Mouse (Mus musculus) brain, adult 2 months (tissue): ENCODE data around the gene Tbc1d25.
A peak's percentile ranks its signal among the peaks of the same experiment; 100 is the strongest.

Experiments
- DNase-seq: peaks from one replicate; pipeline ENCODE4 v3.0.0; 2011; ENCODE audit warnings: low read depth, low spot score

Tbc1d25 gene

DNA sequence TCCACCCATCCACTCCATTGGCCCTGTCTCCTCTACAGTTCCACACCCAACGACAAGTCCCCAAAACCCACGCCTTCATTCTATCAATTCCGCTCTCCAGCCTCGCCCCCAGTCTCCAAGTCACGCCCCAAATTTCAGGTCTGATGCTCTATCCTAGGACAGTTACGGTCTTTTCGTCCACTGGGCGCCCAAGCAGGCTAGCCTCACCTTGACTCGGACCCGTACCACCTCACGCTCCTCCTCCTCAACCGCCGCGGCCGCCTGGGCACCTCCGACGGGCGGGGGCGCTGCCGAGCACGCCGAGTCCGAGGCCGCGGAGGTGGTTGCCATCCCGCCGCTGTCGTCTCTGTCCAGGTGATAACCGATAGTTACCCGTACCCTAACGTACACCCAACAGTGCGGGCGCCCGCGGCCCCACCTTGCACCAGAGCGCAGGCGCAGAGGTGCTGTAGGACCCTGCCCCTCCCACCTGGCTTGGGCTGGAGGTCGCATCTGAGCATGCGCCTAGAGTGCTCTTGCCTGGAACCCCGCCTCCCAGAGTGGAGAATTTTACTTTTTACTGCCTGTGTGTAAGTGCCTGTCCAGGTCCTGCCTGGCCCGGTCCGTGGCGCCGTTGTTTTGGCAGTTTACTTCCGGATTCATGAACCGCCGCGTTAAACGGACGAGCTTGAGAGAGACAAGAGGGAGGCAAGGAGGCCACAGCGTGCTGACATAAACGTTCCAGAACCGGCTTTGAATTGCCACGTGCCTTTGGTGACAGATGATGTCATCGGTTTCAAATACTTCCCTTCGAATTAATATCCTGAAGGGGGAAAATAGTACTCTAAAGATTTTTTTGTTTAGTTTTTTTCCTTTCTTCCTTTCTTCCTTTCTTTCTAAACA, at the start of gene Tbc1d25:
TSS of gene Tbc1d25 (minus strand) at position 678 of the 882 bp plus-strand sequence.
- peak; percentile 95 for DNase-seq

DNA sequence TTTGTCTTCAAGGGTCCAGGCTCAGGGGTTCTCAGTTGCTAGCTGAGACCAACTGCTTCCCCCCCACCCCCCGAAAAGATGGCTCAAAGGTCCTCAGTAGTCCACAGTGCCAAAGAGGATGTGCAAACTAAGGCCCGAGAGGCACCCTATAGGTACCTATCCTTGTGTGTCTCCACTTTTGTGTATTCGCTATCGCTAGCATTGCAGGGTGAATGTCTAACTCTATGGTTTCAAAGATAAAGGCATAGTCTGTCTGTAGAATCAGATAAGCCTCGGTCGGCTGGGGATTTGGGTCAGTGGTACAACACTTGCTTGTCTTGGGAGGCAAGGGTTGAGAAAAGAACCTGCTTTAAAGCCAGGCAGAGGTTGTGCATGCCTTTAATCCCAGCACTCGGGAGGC, 47.5 kb upstream of the Tbc1d25 start:
- no peak for DNase-seq

DNA sequence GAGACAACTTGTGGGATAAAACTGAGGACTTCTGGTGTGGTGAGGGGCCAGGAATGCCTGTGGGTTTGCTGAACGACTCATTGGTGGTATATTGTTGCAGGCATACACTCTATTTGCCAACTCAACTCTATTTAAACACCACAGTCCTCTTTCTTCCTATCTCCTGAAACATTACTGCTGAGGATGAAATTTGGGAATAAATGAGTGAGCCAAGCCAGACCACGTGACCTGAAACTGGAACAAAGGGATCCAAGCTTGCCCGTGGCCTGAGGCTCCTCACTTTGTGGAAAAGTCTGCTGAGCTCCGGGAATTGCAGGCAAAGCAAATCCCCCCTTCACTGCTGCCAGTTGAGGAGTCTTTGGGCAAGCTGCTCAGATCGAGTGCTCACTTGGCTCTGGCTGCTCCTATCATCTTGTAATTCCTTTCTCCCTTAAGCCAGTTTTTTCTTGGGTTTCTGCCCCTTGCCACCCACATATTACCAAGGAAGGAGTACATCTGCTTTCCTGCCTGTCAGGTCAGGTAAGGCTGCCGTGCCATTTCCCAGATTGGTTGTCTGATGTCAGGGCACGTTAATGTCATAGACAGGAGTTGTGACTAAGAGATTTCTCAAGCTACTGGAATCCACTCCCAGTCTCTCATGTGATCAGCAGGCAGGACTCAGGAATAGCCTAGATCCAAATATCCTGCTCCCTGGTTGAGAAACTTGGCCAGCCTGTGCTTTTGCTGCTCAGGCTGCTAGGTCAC, 46.9 kb upstream of the Tbc1d25 start:
- DNase-seq = peak; percentile 75

DNA sequence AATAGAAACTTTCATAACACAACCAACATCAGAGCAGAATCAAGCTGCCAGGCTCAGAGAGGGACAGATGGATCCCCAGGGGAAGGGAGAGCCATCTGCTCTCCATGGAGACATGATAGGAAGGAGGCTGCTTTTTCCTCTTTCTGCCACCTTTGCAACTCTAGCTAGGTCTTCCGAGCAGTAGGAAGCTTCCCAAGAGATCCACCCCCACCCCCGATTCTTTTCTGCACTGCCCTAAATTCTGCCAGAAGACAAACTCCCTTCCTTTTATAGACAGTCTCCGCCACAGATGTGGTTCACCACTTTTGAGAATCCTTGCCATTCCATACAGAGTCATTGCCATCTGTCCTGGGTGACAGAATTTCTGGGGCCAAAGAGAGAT, 46.3 kb upstream of the Tbc1d25 start:
- DNase-seq = peak; percentile 92

DNA sequence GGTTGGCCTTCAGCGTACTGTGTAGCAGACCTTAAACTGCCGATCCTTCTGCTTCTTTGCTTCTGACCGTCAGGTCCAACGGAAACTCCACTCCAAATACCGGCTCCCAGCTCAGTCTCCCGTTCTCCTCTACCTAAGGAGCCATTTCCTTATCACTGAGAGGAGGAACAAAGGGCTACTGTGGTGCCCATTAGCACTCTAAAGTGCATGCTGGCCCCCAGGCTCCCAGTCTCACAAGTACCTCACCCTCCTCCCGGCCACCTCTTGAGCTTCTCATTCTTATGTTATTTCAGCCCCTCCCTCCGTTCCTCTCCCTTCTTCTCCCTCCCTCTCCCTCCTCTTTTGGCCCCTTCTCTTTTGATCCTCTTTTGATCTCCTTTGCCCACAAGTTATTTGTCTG, 43.7 kb upstream of the Tbc1d25 start:
- no peak for DNase-seq

DNA sequence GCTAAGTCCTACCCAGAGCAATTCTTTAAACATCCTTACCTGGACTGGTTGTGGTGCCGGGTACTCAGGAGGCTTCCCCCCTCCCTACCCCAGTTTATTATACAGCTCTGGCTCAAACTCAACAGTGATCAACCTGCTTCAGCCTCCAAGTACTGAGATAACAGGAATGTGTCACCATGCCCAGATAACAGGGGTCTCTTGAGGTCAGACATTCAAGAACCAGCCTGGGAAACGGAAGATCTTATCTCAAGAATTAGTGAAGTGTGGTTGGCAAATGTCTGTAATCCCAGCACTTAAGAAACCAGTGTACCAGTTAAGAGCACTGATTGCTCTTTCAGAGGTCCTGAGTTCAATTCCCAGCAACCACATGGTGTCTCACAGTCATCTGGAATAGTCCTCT, 42.1 kb upstream of the Tbc1d25 start:
- DNase-seq = no peak

DNA sequence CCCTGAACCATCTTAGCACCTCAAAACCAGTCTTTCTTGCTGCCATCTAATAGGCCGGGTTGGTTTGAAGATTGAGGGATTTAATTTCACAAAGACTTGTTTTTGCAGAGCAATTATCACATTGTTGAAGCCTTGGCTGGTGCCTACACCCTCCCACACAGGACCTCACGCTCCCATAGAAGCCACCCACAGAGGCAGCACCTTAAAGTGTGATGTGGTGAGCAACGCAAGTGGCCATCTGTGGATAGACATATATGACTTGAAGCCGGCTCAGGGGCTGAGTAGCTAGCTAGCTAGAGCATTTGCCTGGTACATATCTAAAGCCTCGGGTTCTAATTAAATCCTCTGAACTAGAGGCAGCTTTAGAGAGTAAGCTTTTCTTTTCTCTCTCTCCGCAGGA, 41.4 kb upstream of the Tbc1d25 start:
- peak; percentile 70 for DNase-seq

DNA sequence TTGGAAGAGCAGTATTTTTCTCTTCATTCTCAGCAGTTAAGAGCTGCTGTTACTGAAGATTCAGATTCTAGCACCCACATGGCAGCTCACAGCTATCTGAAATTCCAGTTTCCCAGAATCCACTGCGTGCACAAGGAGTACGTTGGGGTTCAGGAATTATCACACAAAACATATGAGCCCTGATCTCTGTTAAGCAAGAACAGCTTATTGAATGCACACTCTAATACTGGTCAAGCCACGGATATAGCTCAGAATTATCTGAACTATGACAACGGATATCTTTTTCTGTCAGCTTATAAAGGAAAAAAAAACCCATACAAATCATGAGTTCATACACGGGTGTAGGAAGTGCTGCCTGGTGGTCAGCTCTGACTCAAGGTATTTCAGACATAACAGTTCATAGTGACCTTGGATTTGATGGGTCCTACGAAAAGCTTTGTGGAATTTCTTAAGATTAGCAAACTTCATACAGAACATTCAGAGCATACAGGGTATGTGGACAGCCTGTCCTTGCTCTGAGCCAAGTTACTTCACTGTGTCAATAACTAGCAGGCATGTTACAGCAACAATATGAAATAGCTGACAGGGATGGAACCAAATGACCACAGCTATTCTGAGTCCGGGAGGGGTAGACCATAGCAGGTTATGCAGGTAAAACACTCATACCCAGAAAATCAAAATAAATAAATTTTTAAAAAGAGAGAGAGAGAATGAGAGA, 35.7 kb upstream of the Tbc1d25 start:
- DNase-seq = no peak

DNA sequence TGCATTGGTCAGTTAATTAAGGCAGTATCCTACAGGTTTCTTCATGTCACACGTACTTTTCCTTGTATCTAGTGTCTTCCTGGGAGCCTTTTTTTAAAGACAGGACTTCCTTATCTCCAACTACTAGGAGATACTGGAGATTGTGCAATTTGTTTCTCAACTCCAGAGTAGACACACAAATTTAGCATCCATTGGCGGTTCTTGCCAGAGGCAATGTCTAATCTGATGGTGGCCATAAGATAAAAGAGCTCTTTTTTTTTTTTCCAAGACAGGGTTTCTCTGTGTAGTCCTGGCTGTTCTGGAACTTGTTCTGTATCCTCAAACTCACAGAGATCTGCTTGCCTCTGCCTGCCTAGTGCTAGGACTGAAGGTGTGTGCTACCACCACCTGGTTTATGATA, 33.7 kb upstream of the Tbc1d25 start:
- no peak for DNase-seq

DNA sequence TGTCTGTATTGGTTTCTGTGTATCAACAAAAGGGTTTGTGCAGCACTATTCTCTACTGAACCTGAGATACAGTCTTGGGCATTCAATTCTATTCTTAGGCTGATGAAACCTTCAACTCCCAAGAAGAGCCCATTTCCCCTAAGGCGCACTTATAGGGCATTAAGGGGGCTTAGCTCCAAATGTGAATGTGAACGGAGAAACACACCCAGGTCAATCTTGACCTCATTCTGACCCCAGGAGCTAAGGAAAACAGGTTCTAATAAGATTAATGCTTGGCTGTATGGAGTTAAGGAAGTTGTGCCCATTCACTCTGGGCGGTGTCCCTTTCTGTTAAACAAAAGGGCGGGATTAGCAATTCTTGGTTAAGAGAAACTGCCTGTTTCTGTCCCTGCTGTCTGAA, 31.2 kb upstream of the Tbc1d25 start:
- DNase-seq = no peak

DNA sequence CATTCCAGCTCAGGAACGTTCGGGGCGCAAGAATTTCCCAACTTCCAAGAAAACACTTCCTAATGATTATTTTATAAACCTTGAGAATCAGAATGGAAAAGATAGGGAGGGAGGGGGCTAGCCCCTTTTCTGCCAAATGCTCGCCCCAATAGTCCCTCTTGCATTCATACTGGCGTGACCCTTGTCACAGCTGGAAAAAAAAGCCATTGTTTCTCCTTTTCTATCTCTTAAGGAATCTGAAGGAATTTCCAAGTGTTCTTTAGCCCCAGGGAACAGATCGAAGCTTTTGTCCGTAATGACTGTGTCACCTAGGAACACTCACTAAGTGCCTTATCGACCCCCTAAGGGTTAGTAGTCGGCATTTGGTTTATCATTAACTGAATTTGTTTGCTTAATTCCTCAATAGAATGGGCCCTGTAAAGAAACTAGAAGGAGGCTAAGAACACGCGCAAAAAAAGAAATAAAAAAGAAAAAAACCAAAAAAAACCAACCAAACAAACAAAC, 30.8 kb upstream of the Tbc1d25 start:
- DNase-seq = no peak

DNA sequence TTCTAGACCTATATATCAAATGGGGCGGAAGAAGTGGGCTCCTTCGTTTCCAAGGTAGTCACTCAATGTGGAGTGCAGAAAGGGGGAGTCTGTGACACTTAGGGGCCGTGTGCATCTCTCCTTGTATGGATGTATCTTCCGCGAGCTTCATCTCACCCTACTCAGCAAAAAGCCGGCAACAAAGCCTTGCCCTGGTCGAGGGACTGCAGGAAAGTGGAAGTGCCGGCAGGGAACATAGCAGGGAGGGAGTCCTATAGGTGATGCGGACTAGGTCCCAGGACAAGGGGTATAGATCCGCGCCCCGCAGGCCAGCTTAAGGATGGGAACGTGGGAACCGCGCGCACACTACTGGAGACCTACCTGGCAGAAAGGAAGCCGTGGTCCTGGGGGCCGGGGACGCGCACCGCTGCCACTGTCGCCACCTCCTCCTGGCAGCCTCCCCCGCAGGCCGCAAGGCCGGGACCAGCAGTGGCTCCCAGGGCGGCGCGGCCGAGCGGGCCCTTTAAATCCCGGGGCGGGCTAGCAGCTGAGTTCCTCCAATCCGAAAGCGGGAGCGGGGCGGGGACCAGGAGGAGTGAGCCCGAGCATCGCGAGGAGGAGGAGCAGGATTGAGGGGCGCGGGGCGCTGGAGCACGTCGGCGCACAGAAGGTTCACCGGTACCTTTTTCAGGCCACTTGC, 30.2 kb upstream of the Tbc1d25 start, which contains the start of gene Porcn:
TSS of gene Porcn (minus strand) at position 511 of the 679 bp plus-strand sequence.
- peak; percentile 96 for DNase-seq

DNA sequence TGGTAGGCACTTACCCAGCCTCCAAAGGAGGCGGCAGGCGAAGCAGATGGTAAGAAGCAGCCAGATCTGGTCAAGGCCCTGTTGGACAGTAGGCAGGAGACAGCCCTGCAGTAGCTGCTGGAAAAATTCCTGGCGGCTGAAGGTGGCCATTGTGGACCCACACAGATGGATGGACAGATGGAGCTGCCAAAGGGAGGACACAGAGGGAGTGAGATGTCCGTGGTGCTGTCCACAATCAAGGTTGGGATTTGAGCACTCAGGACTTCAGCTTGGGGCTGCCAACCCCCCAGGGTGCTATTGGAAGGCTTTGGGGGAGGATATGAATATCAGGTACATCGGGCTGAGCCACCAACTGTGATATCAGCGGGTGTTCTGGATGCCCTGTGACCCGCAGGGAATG, 29.6 kb upstream of the Tbc1d25 start:
- DNase-seq = peak; percentile 97

DNA sequence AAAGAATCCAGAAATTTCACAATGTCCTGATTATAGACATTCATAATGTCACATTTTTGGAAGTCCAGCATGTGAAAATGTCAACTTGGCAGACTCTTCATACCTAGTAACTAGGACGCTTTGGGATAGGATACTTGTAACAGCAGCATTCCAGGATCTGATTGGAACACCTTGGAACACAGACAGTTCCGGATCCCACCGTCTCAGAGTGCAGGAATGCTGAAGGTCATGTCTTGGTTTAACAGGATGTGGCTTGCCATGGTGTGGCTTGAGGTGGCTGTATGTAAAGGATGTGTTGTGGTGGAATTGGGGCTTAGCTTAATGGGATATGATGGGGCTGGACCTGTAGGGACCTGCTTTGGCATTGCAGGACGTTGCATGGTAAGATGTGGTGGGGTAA, 29.1 kb upstream of the Tbc1d25 start:
- peak; percentile 46 for DNase-seq

DNA sequence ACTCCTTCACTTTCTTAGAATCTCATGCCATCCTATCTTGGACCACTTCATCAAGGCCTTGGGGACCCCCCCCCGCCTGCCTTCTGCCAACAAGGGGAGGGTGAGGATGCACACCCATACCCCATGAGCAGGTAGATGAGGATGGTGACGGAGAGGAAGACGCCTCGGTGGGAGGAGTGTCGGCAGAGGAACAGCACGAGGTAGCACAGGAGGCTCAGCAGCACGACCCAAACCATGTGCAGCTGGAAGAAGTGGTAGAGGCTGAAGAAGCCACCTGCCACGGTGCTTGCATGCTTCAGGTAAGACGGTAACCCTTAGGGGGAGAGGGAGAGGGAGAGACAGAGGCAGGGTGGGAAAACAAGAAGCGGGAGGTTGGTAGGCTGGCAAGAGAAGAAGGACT, 28.1 kb upstream of the Tbc1d25 start:
- no peak for DNase-seq

DNA sequence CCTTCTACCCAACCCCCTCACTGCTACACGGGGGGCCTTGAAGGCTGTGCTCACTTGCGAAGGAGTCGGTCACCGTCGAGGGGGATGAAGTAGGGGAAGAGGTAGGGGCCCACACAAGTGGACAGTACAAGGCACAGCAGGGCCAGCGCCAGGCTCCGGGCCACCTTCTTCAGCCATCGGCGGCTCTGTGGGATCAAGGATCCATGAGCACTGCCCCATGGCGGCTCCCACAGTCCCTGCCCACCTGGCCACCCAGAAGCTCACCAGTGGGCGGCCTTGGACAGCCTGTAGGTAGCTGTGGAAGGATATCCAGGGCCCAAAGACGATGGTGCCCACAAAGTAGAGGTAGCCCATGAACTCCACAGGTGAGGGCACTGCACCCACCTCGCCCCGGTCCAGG, 27.1 kb upstream of the Tbc1d25 start:
- DNase-seq = no peak

DNA sequence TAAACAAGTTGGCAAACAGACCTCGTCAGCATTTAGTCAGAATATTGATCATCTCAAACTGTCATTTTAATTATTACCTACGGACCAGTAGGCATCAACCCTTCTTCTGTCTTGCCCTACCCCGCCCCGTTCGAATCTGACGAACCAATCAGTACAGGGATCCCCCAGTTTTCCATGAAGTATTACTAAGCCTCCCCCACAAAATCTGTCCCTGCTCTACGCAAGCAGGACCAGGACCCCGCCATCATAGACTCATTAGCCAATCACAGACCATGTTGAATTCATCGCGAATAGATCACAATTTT, 17.4 kb upstream of the Tbc1d25 start, which contains the start of gene Ebp:
TSS of gene Ebp (minus strand) at position 94 of the 305 bp plus-strand sequence.
- DNase-seq = peak; percentile 83

DNA sequence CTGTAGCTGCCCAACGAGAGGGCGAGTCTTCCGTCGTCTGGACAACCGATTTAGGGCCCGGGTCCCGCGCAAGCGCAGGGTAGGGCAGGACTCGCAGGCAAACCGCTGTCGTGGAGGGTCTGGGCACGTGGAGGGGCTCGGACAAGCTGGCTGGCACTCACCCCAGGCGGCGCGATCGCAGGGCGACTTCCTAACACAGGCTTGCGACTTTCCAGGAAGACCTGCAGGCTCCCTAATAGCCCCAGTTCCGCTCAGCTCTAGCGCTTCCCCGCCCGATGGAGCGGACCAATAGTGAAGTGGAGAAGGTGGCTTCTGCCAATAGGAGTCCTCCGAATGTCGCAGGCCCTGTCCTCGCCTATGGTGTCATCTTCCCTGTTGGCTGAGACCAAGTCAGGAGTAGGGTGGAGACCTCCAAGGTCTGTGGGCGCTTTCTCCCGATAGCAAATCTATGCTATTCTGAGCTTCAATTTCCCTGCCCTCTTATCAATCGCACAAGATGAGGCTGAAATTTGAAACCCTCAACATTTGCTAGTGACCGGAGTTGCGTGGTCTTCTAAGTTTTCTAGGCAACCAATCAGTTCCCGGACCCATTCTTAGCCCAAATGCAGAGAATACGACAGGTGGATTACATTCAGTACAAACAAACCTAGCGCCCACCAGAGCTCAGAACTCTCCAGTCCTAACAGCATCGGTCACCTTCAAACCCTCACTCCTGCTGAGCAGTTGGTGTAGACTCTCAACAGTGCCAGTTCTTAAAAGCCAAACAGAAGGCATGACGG, 16.8 kb upstream of the Tbc1d25 start:
- DNase-seq = peak; percentile 97

DNA sequence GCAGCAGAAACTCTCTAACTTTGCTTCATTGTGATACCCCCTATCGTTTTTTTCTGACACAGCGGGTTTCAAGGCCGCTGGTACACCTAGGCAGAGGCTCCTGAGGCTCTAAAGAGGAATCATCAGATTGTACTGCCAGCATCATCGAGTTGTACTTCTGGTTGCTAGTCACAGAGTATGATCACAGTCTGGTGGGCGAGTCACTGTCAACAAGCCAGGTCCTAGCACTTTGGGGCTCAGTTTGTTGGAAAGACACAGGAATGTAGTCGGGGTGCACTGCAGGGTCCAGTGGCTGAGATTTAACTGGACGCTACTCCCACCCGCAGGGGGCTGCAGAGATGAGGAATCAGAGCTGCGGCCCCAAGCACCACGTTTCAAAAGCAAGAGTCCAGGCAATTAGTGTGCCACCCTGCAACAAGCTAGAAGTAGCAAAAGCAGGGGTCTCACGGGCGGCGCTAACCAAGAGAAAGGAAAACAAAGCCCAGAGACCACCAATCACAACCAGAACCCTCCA, 16.2 kb upstream of the Tbc1d25 start:
- peak; percentile 34 for DNase-seq

DNA sequence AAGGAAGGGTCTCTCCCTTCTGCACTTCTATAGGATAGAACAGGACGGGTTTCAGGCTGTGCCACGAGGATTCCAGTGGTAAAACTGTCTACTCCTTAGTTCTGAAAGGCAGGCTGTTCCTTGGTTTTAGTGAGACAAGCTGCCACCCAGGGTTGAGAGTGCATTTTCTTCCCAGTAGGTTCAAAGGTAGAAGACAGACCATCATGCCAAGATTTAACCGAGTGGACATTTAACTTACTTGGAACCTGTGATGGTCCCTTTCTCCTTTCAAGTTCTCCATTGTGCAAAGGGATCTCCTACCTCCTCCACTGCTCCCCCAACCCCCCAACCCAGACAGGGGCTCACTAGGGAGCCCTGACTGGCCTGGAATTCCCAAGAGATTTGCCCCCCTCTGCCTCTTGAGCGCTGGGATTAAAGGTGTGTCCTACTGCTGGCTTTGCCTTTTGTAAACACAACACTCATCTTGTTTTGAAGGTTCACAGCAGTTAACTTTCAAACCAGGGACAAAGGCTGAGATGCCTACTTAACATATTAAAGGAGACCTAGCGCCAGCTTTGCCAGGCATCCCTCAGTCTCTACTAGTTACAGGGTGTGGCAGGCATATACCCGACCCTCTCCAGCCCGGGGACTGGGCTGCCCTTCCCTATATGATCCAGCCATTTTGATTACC, 7.0 kb upstream of the Tbc1d25 start:
- DNase-seq = no peak
